Mouse (Mus musculus) bone marrow macrophage, adult 2 months (primary cell): ENCODE results near the gene Ferd3l.

Experiments
- CTCF ChIP-seq: IDR thresholded peaks from 2 replicates; pipeline ENCODE4 v1.5.1; 2012; ENCODE audit warnings: low read depth, mild to moderate bottlenecking, low read length, moderate library complexity
- POLR2A ChIP-seq: IDR thresholded peaks from 2 replicates; pipeline ENCODE4 v1.6.1; 2012; ENCODE audit warnings: mild to moderate bottlenecking, low read depth, low read length, borderline replicate concordance

DNA sequence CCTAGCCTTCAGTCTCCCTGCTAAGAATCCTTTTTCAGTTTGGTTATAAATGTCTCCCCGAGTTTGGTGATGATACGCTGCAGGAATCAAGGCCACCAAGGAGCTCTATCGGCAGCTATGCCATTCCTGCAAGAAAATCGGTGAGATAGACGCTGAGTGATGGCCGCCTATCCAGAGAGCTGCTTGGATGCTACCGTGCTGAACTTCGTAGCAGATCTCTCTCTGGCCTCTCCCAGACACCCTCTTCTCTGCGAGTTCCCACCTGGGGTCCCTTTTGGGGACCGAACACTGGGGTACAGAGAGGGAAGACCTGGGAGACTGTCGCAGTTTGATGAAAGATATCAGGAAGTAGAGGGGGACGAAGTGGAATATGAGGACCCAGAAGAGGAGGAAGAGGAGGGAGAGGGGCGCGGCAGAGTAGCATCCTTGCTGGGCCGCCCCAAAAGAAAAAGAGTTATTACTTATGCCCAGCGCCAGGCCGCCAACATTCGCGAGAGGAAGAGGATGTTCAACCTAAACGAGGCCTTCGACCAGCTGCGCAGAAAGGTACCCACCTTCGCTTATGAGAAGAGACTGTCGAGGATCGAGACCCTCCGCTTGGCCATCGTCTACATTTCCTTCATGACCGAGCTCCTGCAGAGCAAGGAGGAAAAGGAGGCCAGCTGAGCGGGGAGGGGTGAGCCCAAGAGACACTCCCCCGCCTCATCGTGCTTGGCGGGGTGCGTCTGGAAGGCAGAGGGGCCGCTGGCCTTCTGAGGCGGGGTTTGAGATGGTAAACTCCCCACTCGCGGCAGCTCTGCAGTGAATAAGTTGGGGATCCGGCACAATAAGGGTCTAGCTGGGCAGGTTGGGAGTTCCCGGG lies at the start of gene Ferd3l:
- no peak for TF ChIP-seq CTCF
- no peak for TF ChIP-seq POLR2A
